19 mouse cellular contexts compared by ENCODE assay signal in genomic region chr9:62358851-62359250, GRCm38 (mm10).
"Had no signal": no experiment of that assay in that cellular context is flagged by ENCODE, and none has a peak within 500 bp of the region (broad histone marks: within the 10 kb centered on the region; RNA-seq: fewer than 3 reads in every experiment).

No protein-coding gene starts in this region.

- H3K4me2 ChIP-seq: kidney, embryonic 15.5 days; limb, embryonic 12.5 days; limb, embryonic 15.5 days; liver, embryonic 13.5 days; midbrain, embryonic 11.5 days had no signal

- H3K9ac ChIP-seq: kidney, embryonic 15.5 days; limb, embryonic 12.5 days; limb, embryonic 15.5 days; liver, embryonic 13.5 days had no signal

- H3K27ac ChIP-seq: kidney, embryonic 15.5 days; limb, embryonic 12.5 days; limb, embryonic 15.5 days; liver, embryonic 13.5 days; macrophage; stomach, postnatal 0 days had no signal

- H3K27me3 ChIP-seq: kidney, embryonic 15.5 days; limb, embryonic 12.5 days; limb, embryonic 15.5 days; liver, embryonic 13.5 days had no signal

- DNase-seq: kidney, adult 2 months; kidney, postnatal 10 days; kidney, postnatal 4 days; left cerebral cortex, postnatal 4 days; liver, embryonic 13.5 days; lung, adult 2 months; lung, postnatal 14 days; midbrain, embryonic 14.5 days; right cerebral cortex, adult 18-20 months; right cerebral cortex, postnatal 14 days; right cerebral cortex, postnatal 4 days; thymus, adult 18-20 months; thymus, postnatal 36 days had no signal

- H3K9me3 ChIP-seq: kidney, embryonic 15.5 days; limb, embryonic 12.5 days; limb, embryonic 15.5 days; liver, embryonic 13.5 days had no signal

- H3K4me3 ChIP-seq: kidney, embryonic 15.5 days; limb, embryonic 12.5 days; limb, embryonic 15.5 days; liver, embryonic 13.5 days had no signal
